Mouse (Mus musculus) stomach, postnatal 0 days (tissue): Measurements from ENCODE around the gene Crct1.

Experiments used
- CTCF ChIP-seq: IDR thresholded peaks from 2 replicates; pipeline ENCODE4 v1.5.1; 2016; ENCODE audit warnings: antibody characterized with exemption, low read depth, mild to moderate bottlenecking, moderate library complexity
- EP300 ChIP-seq: optimal IDR thresholded peaks from 2 replicates; pipeline ENCODE3; 2016; ENCODE audit warnings: antibody characterized with exemption

DNA sequence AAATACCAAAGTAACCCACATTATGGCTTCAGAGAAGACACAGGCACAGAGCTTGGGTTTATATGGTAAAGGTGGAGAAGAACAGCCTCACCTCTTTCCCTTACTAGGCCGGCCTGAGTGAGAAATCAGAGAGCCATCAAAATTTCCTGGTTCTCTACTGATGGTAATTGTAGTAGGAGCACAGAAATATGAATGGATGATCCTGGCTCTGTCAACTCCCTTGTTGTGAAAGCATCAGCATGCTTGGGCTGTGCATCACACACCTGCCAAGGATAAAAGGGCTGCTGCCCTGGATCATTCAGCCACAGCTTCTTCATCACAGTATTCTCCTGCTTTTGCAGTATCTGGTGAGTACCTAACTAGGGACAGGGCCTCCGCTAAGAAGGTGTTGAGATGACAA is 48.7 kb downstream of the Crct1 start, which contains the start of gene Lce3e:
- TF ChIP-seq CTCF (no peak), EP300 (no peak)
